Mouse (Mus musculus) liver, embryonic 16.5 days (tissue): ENCODE results near the gene Cryba4. TPM values are rescaled to one million over a fixed set of nuclear protein-coding genes. Genes with fewer than 3 reads are reported as not detected.

Experiments used
- ATAC-seq: fragments of 200-750 bp; cut with Nextera tagmentation; 2 replicates; pipeline ENCODE4 v1.8.0; 2017; ENCODE audit warnings: low read depth, mild to moderate bottlenecking, moderate number of reproducible peaks, moderate library complexity
- H3K27ac ChIP-seq: fragments of 300-500 bp; sonication (generic); 2 replicates; pipeline ENCODE4 v1.5.1; 2014; ENCODE audit warnings: mild to moderate bottlenecking, low read length
- H3K27me3 ChIP-seq: fragments of 300-500 bp; sonication (generic); 2 replicates; pipeline ENCODE4 v1.6.1; 2014; ENCODE audit warnings: low read depth, low read length, mixed read lengths; ENCODE audit not compliant: control insufficient read depth, insufficient read depth
- H3K36me3 ChIP-seq: fragments of 300-500 bp; sonication (generic); 2 replicates; pipeline ENCODE4 v1.6.1; 2014; ENCODE audit warnings: mild to moderate bottlenecking; ENCODE audit not compliant: control insufficient read depth, insufficient read depth
- H3K4me1 ChIP-seq: fragments of 300-500 bp; sonication (generic); 2 replicates; pipeline ENCODE4 v1.6.1; 2014; ENCODE audit warnings: low read depth, low read length, mixed read lengths; ENCODE audit not compliant: control insufficient read depth
- H3K4me2 ChIP-seq: fragments of 300-500 bp; sonication (generic); 2 replicates; pipeline ENCODE4 v1.6.1; 2014; ENCODE audit warnings: low read depth, low read length, mixed read lengths
- H3K4me3 ChIP-seq: fragments of 300-500 bp; sonication (generic); 2 replicates; pipeline ENCODE4 v1.5.1; 2014; ENCODE audit warnings: low read depth, mild to moderate bottlenecking, low read length
- H3K9ac ChIP-seq: fragments of 300-500 bp; sonication (generic); 2 replicates; pipeline ENCODE4 v1.6.1; 2014; ENCODE audit warnings: low read depth, low read length
- H3K9me3 ChIP-seq: fragments of 300-500 bp; sonication (generic); replicated peaks from 2 replicates; pipeline ENCODE4 v1.6.1; 2016; ENCODE audit warnings: low read length; ENCODE audit not compliant: control insufficient read depth
- WGBS: fragments of 180-500 bp; shearing (Covaris S2); extraction: QIAGEN DNeasy Blood & Tissue Kit; methylation state at CpG from one replicate; pipeline ENCODE4 v1.1.7; 2014; ENCODE audit not compliant: insufficient replicate concordance; 5-methylcytosine and 5-hydroxymethylcytosine counted together
- polyA plus RNA-seq: library from polyadenylated mRNA; unstranded; fragments of >200 nt; fragmentation: Nextera tagmentation; extraction: Ambion mirVana; gene quantifications from 2 replicates; pipeline ENCODE4 v1.2.1, GENCODE M21; 2015

Gene Cryba4
- polyA plus RNA-seq, 1 experiment from 2014 or later, result 0.67 TPM

GRCm38 (mm10) chr5:112219398-112219797, 32.9 kb downstream of the Cryba4 start:
- ATAC-seq, result no peak; the same call in 1 of the 2 replicates
- 6% methylated on average over 1 of the region's 1 CpGs for WGBS
- no peak overlapping the region for H3K9ac ChIP-seq
- no peak overlapping the region for H3K4me2 ChIP-seq
- H3K9me3 ChIP-seq, result no peaks in the 10 kb centered on the region
- H3K4me1 ChIP-seq, result no peaks in the 10 kb centered on the region
- no peak overlapping the region for H3K27ac ChIP-seq
- H3K36me3 ChIP-seq, result no peaks in the 10 kb centered on the region
- no peak overlapping the region for H3K4me3 ChIP-seq
- no peaks in the 10 kb centered on the region for H3K27me3 ChIP-seq

- no peaks in the 10 kb centered on the region for H3K4me1 ChIP-seq
- H3K4me3 ChIP-seq, result no peak overlapping the region
- ATAC-seq, result no peak
- H3K27ac ChIP-seq, result no peak overlapping the region
- H3K36me3 ChIP-seq, result no peaks in the 10 kb centered on the region
- no peaks in the 10 kb centered on the region for H3K9me3 ChIP-seq
- 47% methylated on average over 4 of the region's 4 CpGs for WGBS
- no peak overlapping the region for H3K9ac ChIP-seq
- no peak overlapping the region for H3K4me2 ChIP-seq
- H3K27me3 ChIP-seq, result no peaks in the 10 kb centered on the region
Measured at GRCm38 (mm10) chr5:112218679-112219078, 33.6 kb downstream of the Cryba4 start.

GRCm38 (mm10) chr5:112217031-112217430, 35.3 kb downstream of the Cryba4 start:
- Histone ChIP-seq H3K9me3 (no peaks in the 10 kb centered on the region), H3K27ac (no peak overlapping the region), H3K36me3 (no peaks in the 10 kb centered on the region), H3K4me3 (no peak overlapping the region), H3K4me2 (no peak overlapping the region), H3K9ac (no peak overlapping the region), H3K4me1 (no peaks in the 10 kb centered on the region), H3K27me3 (no peaks in the 10 kb centered on the region)
- 62% methylated on average over 22 of the region's 22 CpGs for WGBS
- no peak for ATAC-seq

- H3K4me2 ChIP-seq, result no peak overlapping the region
- no peak overlapping the region for H3K4me3 ChIP-seq
- no peak for ATAC-seq
- no peaks in the 10 kb centered on the region for H3K9me3 ChIP-seq
- no peaks in the 10 kb centered on the region for H3K36me3 ChIP-seq
- no peak overlapping the region for H3K9ac ChIP-seq
- H3K27ac ChIP-seq, result no peak overlapping the region
- H3K27me3 ChIP-seq, result no peaks in the 10 kb centered on the region
- H3K4me1 ChIP-seq, result no peaks in the 10 kb centered on the region
- WGBS, result 71% methylated on average over 7 of the region's 7 CpGs
Measured at GRCm38 (mm10) chr5:112216335-112216734, 36.0 kb downstream of the Cryba4 start.

DNA sequence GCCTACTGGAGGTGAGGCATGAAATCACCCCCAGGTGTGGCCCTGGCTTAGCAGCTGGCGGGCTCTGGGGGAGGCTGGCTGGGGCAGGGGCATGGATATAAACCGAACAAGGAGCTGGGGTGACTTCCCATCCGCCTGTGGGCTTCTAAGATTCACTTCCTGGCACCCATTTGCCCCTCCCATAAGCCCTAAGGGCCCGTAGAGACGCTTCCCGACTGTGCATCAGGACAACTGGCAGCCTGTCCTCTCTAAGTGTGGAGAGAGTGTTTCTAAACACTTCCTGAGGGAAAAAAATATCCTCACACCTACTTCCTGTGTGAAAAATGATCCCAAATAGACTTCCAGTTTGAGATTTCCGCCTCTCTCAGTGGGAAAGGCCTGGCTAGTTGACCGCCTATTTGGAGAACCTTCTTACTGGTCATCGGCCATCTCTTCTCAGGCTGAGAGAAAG, 36.5 kb downstream of the Cryba4 start:
- WGBS, result 42% methylated on average over 9 of the region's 9 CpGs
- no peak overlapping the region for H3K27ac ChIP-seq
- no peak for ATAC-seq

DNA sequence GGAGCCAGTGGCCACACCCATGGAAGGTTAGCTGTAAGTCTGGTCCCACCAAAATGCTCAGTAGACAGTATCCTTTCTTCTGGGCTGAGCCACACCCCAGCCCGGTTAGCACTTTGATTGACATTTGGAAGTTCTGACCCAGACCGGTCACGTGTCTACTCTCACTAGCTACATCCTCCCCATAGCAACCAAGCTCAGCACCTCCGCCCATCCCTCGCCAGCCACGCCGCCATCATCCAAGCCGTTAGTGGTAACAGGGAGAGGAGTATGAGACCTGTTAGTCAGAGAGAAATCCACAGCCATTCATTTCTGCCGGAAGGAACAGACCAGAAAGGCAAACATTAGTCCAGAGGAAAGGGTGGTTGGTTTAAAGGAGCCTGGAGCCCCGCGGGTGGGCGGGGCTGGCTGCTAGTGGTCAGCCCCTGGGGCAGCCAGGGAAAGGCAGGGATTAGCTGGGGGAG, 37.0 kb downstream of the Cryba4 start:
- no peak for ATAC-seq
- Histone ChIP-seq H3K9me3 (no peaks in the 10 kb centered on the region), H3K27ac (no peak overlapping the region), H3K36me3 (no peaks in the 10 kb centered on the region), H3K4me3 (no peak overlapping the region), H3K4me2 (no peak overlapping the region), H3K4me1 (no peaks in the 10 kb centered on the region), H3K9ac (no peak overlapping the region), H3K27me3 (no peaks in the 10 kb centered on the region)
- WGBS, result 40% methylated on average over 12 of the region's 12 CpGs

More for the DNA sequence above, 36.5 kb downstream of the Cryba4 start:
- Histone ChIP-seq H3K9ac (no peak overlapping the region), H3K9me3 (no peaks in the 10 kb centered on the region), H3K36me3 (no peaks in the 10 kb centered on the region), H3K4me2 (no peak overlapping the region), H3K27me3 (no peaks in the 10 kb centered on the region), H3K4me1 (no peaks in the 10 kb centered on the region), H3K4me3 (no peak overlapping the region)

- H3K27ac ChIP-seq, result no peak overlapping the region
- no peak for ATAC-seq
- no peaks in the 10 kb centered on the region for H3K27me3 ChIP-seq
- H3K9me3 ChIP-seq, result no peaks in the 10 kb centered on the region
- no peak overlapping the region for H3K4me2 ChIP-seq
- no peak overlapping the region for H3K4me3 ChIP-seq
- WGBS, result 2% methylated on average over 10 of the region's 10 CpGs
- H3K4me1 ChIP-seq, result no peaks in the 10 kb centered on the region
- H3K36me3 ChIP-seq, result no peaks in the 10 kb centered on the region
- H3K9ac ChIP-seq, result no peak overlapping the region
Measured at GRCm38 (mm10) chr5:112214419-112214818, 37.9 kb downstream of the Cryba4 start.

GRCm38 (mm10) chr5:112213331-112214240, 38.7 kb downstream of the Cryba4 start:
- WGBS, result 49% methylated on average over 19 of the region's 19 CpGs
- Histone ChIP-seq H3K9me3 (no peaks in the 10 kb centered on the region), H3K4me3 (no peak overlapping the region), H3K4me1 (no peaks in the 10 kb centered on the region), H3K27me3 (no peaks in the 10 kb centered on the region), H3K4me2 (no peak overlapping the region), H3K27ac (no peak overlapping the region), H3K36me3 (no peaks in the 10 kb centered on the region), H3K9ac (no peak overlapping the region)
- no peak for ATAC-seq

- no peak overlapping the region for H3K4me2 ChIP-seq
Measured at GRCm38 (mm10) chr5:112212711-112213264, 39.5 kb downstream of the Cryba4 start.

More at GRCm38 (mm10) chr5:112212711-112213264, 39.5 kb downstream of the Cryba4 start:
- Histone ChIP-seq H3K4me3 (no peak overlapping the region), H3K27me3 (no peaks in the 10 kb centered on the region), H3K4me1 (no peaks in the 10 kb centered on the region), H3K9me3 (no peaks in the 10 kb centered on the region), H3K36me3 (no peaks in the 10 kb centered on the region), H3K27ac (no peak overlapping the region), H3K9ac (no peak overlapping the region)
- no peak for ATAC-seq
- WGBS, result 59% methylated on average over 6 of the region's 6 CpGs
